In the genomic region with DNA sequence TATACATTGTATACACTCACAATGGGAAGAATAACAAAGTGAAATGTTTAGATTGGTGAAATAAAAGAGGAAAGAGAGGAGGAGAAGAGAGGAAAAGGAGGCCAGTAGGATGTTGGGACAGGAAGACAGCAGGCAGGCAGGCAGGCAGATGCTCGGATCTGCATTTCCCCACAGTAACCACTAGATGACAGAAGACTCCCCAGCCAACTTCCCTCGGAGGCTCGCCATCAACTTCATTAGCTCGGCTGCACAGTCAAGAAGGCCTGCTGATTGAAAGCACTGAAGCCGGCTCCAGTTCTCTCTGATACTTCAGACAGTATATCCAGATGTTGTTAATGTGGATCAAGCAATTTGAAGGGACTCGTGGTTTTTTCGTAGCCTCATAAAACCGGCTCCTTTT, we compare ENCODE assay signal across 8 mouse cellular contexts. TPM values are rescaled to one million over a fixed set of nuclear protein-coding genes. Genes with fewer than 3 reads are reported as not detected.
DNase-seq lines count a peak whose midpoint lies in the region; TF ChIP-seq lines count a peak whose summit lies in the region.

No protein-coding gene starts in this region.

- TF ChIP-seq POLR2A in embryonic fibroblast, embryonic 13.5 days (IDR thresholded peaks at IDR 0.05; ENCODE audit: low read depth, low read length), result no peak

- no peak overlapping the region for H3K4me3 ChIP-seq in embryonic fibroblast, embryonic 13.5 days (ENCODE audit: insufficient read depth, low read length)

- DNase-seq in cerebellum, adult 8-10 months, result peak; percentile 39
- no peak for DNase-seq in cerebellum, adult 11-12 months
- peak; percentile 50 for DNase-seq in thymus, postnatal 0 days (ENCODE audit: low spot score)
- no peak for DNase-seq in thymus, adult 18-20 months
- DNase-seq in kidney, postnatal 4 days, result peak; percentile 63 to 76
- DNase-seq in lung, postnatal 25 days (ENCODE audit: low spot score), result peak; percentile 46
- DNase-seq in thymus, postnatal 25 days, result peak; percentile 27

- TF ChIP-seq CTCF in embryonic fibroblast, embryonic 13.5 days (IDR thresholded peaks at IDR 0.05; ENCODE audit: borderline replicate concordance, insufficient read depth, low read length), result peak; percentile 66; the same call in 1 of the 2 replicates

- H3K27ac ChIP-seq in embryonic fibroblast, embryonic 13.5 days (ENCODE audit: insufficient read depth, low read length), result no peak overlapping the region

- H3K4me1 ChIP-seq in embryonic fibroblast, embryonic 13.5 days (ENCODE audit: control insufficient read depth, insufficient read depth, low read length), result no peaks in the 10 kb centered on the region

RNA-seq across cellular contexts. Expression of gene Zfp334, which starts 3.5 kb away (rescaled TPM):
- 0.54 and 0.60 TPM in 2 replicates for polyA plus RNA-seq in thymus, postnatal 0 days (2015; fragmentation: Nextera tagmentation; extraction: Ambion mirVana)
- polyA plus RNA-seq in embryonic fibroblast, embryonic 13.5 days (2011; ENCODE audit: insufficient read length, low read depth, missing spikeins), result 10.7 and 12.2 TPM in 2 replicates

RNA-seq across cellular contexts. Expression of gene Ocstamp, which starts 8.6 kb away (rescaled TPM):
- polyA plus RNA-seq in thymus, postnatal 0 days (2015; fragmentation: Nextera tagmentation; extraction: Ambion mirVana), result 0.03 TPM in 1 of 2 replicates, not detected in the other
- polyA plus RNA-seq in embryonic fibroblast, embryonic 13.5 days (2011; ENCODE audit: insufficient read length, low read depth, missing spikeins), result not detected in 2 replicates

RNA-seq across cellular contexts. Expression of gene Zfp663, which starts 23.0 kb away (rescaled TPM):
- polyA plus RNA-seq in thymus, postnatal 0 days (2015; fragmentation: Nextera tagmentation; extraction: Ambion mirVana), result 0.14 TPM in 1 of 2 replicates, not detected in the other
- polyA plus RNA-seq in embryonic fibroblast, embryonic 13.5 days (2011; ENCODE audit: insufficient read length, low read depth, missing spikeins), result not detected in 2 replicates

Comparison
In these comparisons a context has a peak if more than half of its experiments do, and no peak if none do; other contexts are left out.
1. DNase-seq: peak in cerebellum, adult 8-10 months (single experiment), thymus, postnatal 0 days (single experiment), kidney, postnatal 4 days (2 of 2), lung, postnatal 25 days (single experiment) and thymus, postnatal 25 days (single experiment); none in cerebellum, adult 11-12 months (single experiment) and thymus, adult 18-20 months (0 of 2).